ENCODE assay signal across 29 mouse cellular contexts in the genomic region with DNA sequence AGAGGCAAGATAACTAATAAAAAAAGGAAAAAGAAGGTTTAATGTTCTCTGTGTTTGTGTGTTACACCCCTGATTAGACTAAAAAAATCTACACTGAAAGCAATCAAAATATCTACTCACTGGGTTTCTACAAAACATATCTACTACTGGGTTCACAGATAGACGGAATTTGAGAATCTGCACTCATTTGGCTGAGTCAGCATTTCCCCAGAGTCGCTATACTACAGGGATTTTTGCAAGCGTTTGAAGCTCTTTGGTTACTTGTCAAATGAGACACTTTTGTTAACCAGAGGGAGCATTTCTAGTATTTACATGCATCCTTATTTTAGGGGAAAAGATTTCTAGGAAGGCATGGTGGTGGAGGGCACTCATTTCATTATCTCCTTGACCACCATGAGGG.
"Had no signal": no experiment of that assay in that cellular context is flagged by ENCODE, and none has a peak within 500 bp of the region (broad histone marks: within the 10 kb centered on the region; RNA-seq: fewer than 3 reads in every experiment).

No protein-coding gene starts in this region.

- H3K9me3 ChIP-seq: limb, embryonic 10.5 days; limb, embryonic 12.5 days; limb, embryonic 13.5 days; limb, embryonic 15.5 days; liver, embryonic 12.5 days; liver, embryonic 13.5 days; liver, embryonic 15.5 days; lung, embryonic 15.5 days; megakaryocyte, embryonic 14.5 days; midbrain, embryonic 10.5 days; midbrain, embryonic 12.5 days; midbrain, embryonic 13.5 days; midbrain, embryonic 15.5 days had no signal

- H3K9ac ChIP-seq: limb, embryonic 12.5 days; limb, embryonic 13.5 days; limb, embryonic 15.5 days; liver, embryonic 12.5 days; liver, embryonic 13.5 days; liver, embryonic 14.5 days; liver, embryonic 15.5 days; liver, postnatal 0 days; lung, embryonic 14.5 days; lung, embryonic 15.5 days; midbrain, embryonic 12.5 days; midbrain, embryonic 13.5 days; midbrain, embryonic 15.5 days had no signal

- H3K36me3 ChIP-seq: limb, embryonic 10.5 days; limb, embryonic 12.5 days; limb, embryonic 13.5 days; limb, embryonic 15.5 days; liver, embryonic 12.5 days; liver, embryonic 13.5 days; liver, embryonic 15.5 days; lung, embryonic 15.5 days; midbrain, embryonic 10.5 days; midbrain, embryonic 12.5 days; midbrain, embryonic 13.5 days; midbrain, embryonic 15.5 days had no signal

- H3K4me1 ChIP-seq: limb, embryonic 10.5 days; limb, embryonic 12.5 days; limb, embryonic 13.5 days; limb, embryonic 15.5 days; liver, embryonic 12.5 days; liver, embryonic 13.5 days; liver, embryonic 15.5 days; lung, embryonic 15.5 days; megakaryocyte, embryonic 14.5 days; midbrain, embryonic 12.5 days; midbrain, embryonic 13.5 days; midbrain, embryonic 15.5 days had no signal

- H3K4me2 ChIP-seq: limb, embryonic 12.5 days; limb, embryonic 13.5 days; limb, embryonic 15.5 days; liver, embryonic 11.5 days; liver, embryonic 12.5 days; liver, embryonic 13.5 days; liver, embryonic 15.5 days; lung, embryonic 14.5 days; lung, embryonic 15.5 days; midbrain, embryonic 11.5 days; midbrain, embryonic 12.5 days; midbrain, embryonic 13.5 days; midbrain, embryonic 15.5 days had no signal

- H3K27me3 ChIP-seq: limb, embryonic 12.5 days; limb, embryonic 13.5 days; limb, embryonic 15.5 days; liver, embryonic 12.5 days; liver, embryonic 13.5 days; liver, embryonic 15.5 days; lung, embryonic 15.5 days; midbrain, embryonic 12.5 days; midbrain, embryonic 15.5 days had no signal

- H3K27ac ChIP-seq: limb, embryonic 10.5 days; limb, embryonic 12.5 days; limb, embryonic 13.5 days; limb, embryonic 15.5 days; liver, embryonic 12.5 days; liver, embryonic 13.5 days; liver, embryonic 14.5 days; liver, embryonic 15.5 days; lung, embryonic 15.5 days; macrophage; midbrain, embryonic 10.5 days; midbrain, embryonic 12.5 days; midbrain, embryonic 13.5 days; midbrain, embryonic 15.5 days had no signal

- H3K4me3 ChIP-seq: limb, embryonic 10.5 days; limb, embryonic 12.5 days; limb, embryonic 13.5 days; limb, embryonic 15.5 days; liver, embryonic 12.5 days; liver, embryonic 13.5 days; liver, embryonic 15.5 days; lung, embryonic 15.5 days; megakaryocyte, embryonic 14.5 days; midbrain, embryonic 10.5 days; midbrain, embryonic 12.5 days; midbrain, embryonic 13.5 days; midbrain, embryonic 15.5 days; myocyte had no signal

- DNase-seq: left cerebral cortex, postnatal 4 days; liver; liver, embryonic 13.5 days; liver, postnatal 0 days; lung, adult 18-20 months; lung, adult 2 months; lung, embryonic 14.5 days; lung, postnatal 10 days; lung, postnatal 14 days; lung, postnatal 36 days; lung, postnatal 4 days; midbrain, embryonic 14.5 days had no signal
